Mouse (Mus musculus) spleen, adult 2 months (tissue): ENCODE results near the gene Cacna1s. TPM values are rescaled to one million over a fixed set of nuclear protein-coding genes. Genes with fewer than 3 reads are reported as not detected.

ENCODE experiments used
- DNase-seq, 2 experiments: peaks; one replicate each; pipeline versions ENCODE4 v3.0.0 to v3.0.0-alpha.2; 2012 to 2021; ENCODE audit warnings: low spot score in 2 of 2, low read depth in 1 of 2
- H3K27ac ChIP-seq: fragments of 200-500 bp; 2 replicates; pipeline ENCODE4 v1.5.1; 2012; ENCODE audit warnings: low read length, inconsistent platforms; ENCODE audit not compliant: insufficient read depth
- H3K27me3 ChIP-seq: fragments of 200-500 bp; 2 replicates; pipeline ENCODE4 v1.6.1; 2012; ENCODE audit warnings: mild to moderate bottlenecking, moderate library complexity, low read length, inconsistent platforms; ENCODE audit not compliant: control insufficient read depth, insufficient read depth
- H3K36me3 ChIP-seq: fragments of 200-500 bp; 2 replicates; pipeline ENCODE4 v1.6.1; 2012; ENCODE audit warnings: mild to moderate bottlenecking, low read length, inconsistent platforms; ENCODE audit not compliant: control insufficient read depth, insufficient read depth
- H3K4me1 ChIP-seq: fragments of 200-500 bp; 2 replicates; pipeline ENCODE4 v1.6.1; 2011; ENCODE audit warnings: inconsistent platforms; ENCODE audit not compliant: control insufficient read depth, insufficient read depth, insufficient read length
- H3K4me3 ChIP-seq: fragments of 200-500 bp; 2 replicates; pipeline ENCODE4 v1.5.1; 2011; ENCODE audit warnings: mild to moderate bottlenecking, inconsistent platforms; ENCODE audit not compliant: insufficient read depth, insufficient read length; ENCODE audit errors: extremely low read depth
- CTCF ChIP-seq: fragments of 200-500 bp; IDR thresholded peaks from 2 replicates; pipeline ENCODE4 v1.5.1; 2011; ENCODE audit warnings: mild to moderate bottlenecking, inconsistent platforms; ENCODE audit not compliant: insufficient read depth, insufficient read length, insufficient replicate concordance; ENCODE audit errors: extremely low read depth
- POLR2A ChIP-seq: fragments of 200-500 bp; IDR thresholded peaks from 2 replicates; pipeline ENCODE4 v1.6.1; 2011; ENCODE audit warnings: low read depth, low read length, inconsistent platforms
- WGBS: fragments of 180-500 bp; shearing (Covaris S2); methylation state at CpG from one replicate; pipeline ENCODE4 v1.1.7; 2018; 5-methylcytosine and 5-hydroxymethylcytosine counted together
- polyA plus RNA-seq: library from polyadenylated mRNA; depleted of rRNA; stranded (reverse); fragments of >200 nt; gene quantifications from 2 replicates; pipeline ENCODE4 v1.2.3, GENCODE M21; 2012

The Cacna1s gene
- polyA plus RNA-seq, 1 experiment, result 4.3 TPM

GRCm38 (mm10) chr1:136089368-136090165 lies 37.0 kb downstream of the Cacna1s start:
- 67% methylated on average over 9 of the region's 9 CpGs for whole genome bisulfite sequencing
- no peak overlapping the region for H3K4me3 ChIP-seq
- H3K27ac ChIP-seq, result no peak overlapping the region
- no peak for TF ChIP-seq POLR2A
- no peaks in the 10 kb centered on the region for H3K27me3 ChIP-seq
- no peaks in the 10 kb centered on the region for H3K4me1 ChIP-seq
- no peak for DNase-seq
- no peaks in the 10 kb centered on the region for H3K36me3 ChIP-seq

- Histone ChIP-seq H3K27me3 (no peaks in the 10 kb centered on the region), H3K4me1 (no peaks in the 10 kb centered on the region), H3K4me3 (no peak overlapping the region), H3K36me3 (no peaks in the 10 kb centered on the region), H3K27ac (no peak overlapping the region)
- WGBS, result 78% methylated on average over 3 of the region's 3 CpGs
- DNase-seq, result no peak
- TF ChIP-seq POLR2A, result no peak
- TF ChIP-seq CTCF, result no peak
Measured at GRCm38 (mm10) chr1:136093726-136094125, 41.2 kb downstream of the Cacna1s start.

- Histone ChIP-seq H3K4me1 (no peaks in the 10 kb centered on the region), H3K27me3 (no peaks in the 10 kb centered on the region), H3K27ac (no peak overlapping the region), H3K4me3 (no peak overlapping the region), H3K36me3 (no peaks in the 10 kb centered on the region)
- TF ChIP-seq CTCF, result no peak
- no peak for TF ChIP-seq POLR2A
- WGBS, result 84% methylated on average over 5 of the region's 5 CpGs
- DNase-seq, result no peak
Measured at GRCm38 (mm10) chr1:136094807-136095206, 42.3 kb downstream of the Cacna1s start.

GRCm38 (mm10) chr1:136102094-136102493 lies 49.5 kb downstream of the Cacna1s start:
- H3K36me3 ChIP-seq, result no peaks in the 10 kb centered on the region
- H3K4me3 ChIP-seq, result no peak overlapping the region
- no peaks in the 10 kb centered on the region for H3K4me1 ChIP-seq
- DNase-seq, result no peak
- H3K27ac ChIP-seq, result no peak overlapping the region
- H3K27me3 ChIP-seq, result no peaks in the 10 kb centered on the region
- WGBS, result 83% methylated on average over 4 of the region's 4 CpGs
- TF ChIP-seq POLR2A (no peak), CTCF (no peak)

- TF ChIP-seq POLR2A (no peak), CTCF (no peak)
- 80% methylated on average over 3 of the region's 3 CpGs for WGBS
- no peak for DNase-seq
- no peaks in the 10 kb centered on the region for H3K27me3 ChIP-seq
- no peak overlapping the region for H3K4me3 ChIP-seq
- H3K36me3 ChIP-seq, result no peaks in the 10 kb centered on the region
- no peaks in the 10 kb centered on the region for H3K4me1 ChIP-seq
- H3K27ac ChIP-seq, result no peak overlapping the region
Measured at GRCm38 (mm10) chr1:136102551-136102950, 50.0 kb downstream of the Cacna1s start.

GRCm38 (mm10) chr1:136102981-136103380 lies 50.4 kb downstream of the Cacna1s start:
- no peaks in the 10 kb centered on the region for H3K36me3 ChIP-seq
- H3K27me3 ChIP-seq, result no peaks in the 10 kb centered on the region
- DNase-seq, result no peak
- no peak for TF ChIP-seq CTCF
- no peak for TF ChIP-seq POLR2A
- no peak overlapping the region for H3K4me3 ChIP-seq
- H3K4me1 ChIP-seq, result no peaks in the 10 kb centered on the region
- no peak overlapping the region for H3K27ac ChIP-seq
- WGBS, result 81% methylated on average over 2 of the region's 2 CpGs

GRCm38 (mm10) chr1:136103696-136104095 lies 51.1 kb downstream of the Cacna1s start:
- WGBS, result 86% methylated on average over 7 of the region's 7 CpGs
- Histone ChIP-seq H3K4me1 (no peaks in the 10 kb centered on the region), H3K4me3 (no peak overlapping the region), H3K36me3 (no peaks in the 10 kb centered on the region), H3K27ac (no peak overlapping the region), H3K27me3 (no peaks in the 10 kb centered on the region)
- DNase-seq, result no peak
- no peak for TF ChIP-seq POLR2A
- TF ChIP-seq CTCF, result no peak
